Mouse (Mus musculus): ENCODE data around the gene Dmbt1. TPM values are rescaled to one million over a fixed set of nuclear protein-coding genes. Genes with fewer than 3 reads are reported as not detected.
"Not testable (repeated sequence)": the region's sequence is repeated elsewhere in the genome, so short reads cannot be mapped to it uniquely, and the experiment has no call there.

Gene Dmbt1
- polyA plus RNA-seq, 1 experiment from 2014 or later = not detected

GRCm38 (mm10) chr7:131004071-131004470, 27.8 kb upstream of the Dmbt1 start:
- 76% methylated on average over 5 of the region's 5 CpGs for WGBS
- no peak for ATAC-seq (ENCODE audit: insufficient number of reproducible peaks, low FRiP score)
- H3K27me3 ChIP-seq (replicated peaks) = no peaks in the 10 kb centered on the region
- no peak overlapping the region for H3K4me2 ChIP-seq
- no peak overlapping the region for H3K27ac ChIP-seq (ENCODE audit: poor library complexity, severe bottlenecking)
- H3K4me3 ChIP-seq = no peak overlapping the region
- H3K36me3 ChIP-seq = no peaks in the 10 kb centered on the region
- peaks cover 26% of the 10 kb centered on the region for H3K9me3 ChIP-seq (replicated peaks)
- no peak overlapping the region for H3K9ac ChIP-seq
- H3K4me1 ChIP-seq (replicated peaks) = no peaks in the 10 kb centered on the region

DNA sequence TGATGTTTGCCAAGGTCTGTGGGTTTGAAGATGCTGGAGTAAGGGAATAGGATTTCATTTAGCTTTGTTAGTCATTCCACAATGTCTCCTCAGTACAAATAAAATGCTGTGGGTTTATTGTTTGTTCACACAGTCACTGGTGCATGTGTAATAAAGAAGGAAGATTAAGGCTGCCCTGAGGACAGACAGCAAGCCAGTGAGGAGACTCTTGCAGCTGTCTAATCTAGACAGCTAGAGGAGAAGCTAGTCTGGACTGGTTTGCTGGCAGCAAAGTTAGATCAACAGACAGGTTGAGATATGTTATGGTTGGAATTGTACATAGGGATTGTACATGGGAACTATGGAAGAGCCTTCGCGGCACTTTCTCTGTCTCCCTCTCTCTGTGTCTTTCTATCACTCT, 24.6 kb upstream of the Dmbt1 start:
- Histone ChIP-seq H3K4me2 (no peak overlapping the region), H3K27me3 (replicated peaks) (no peaks in the 10 kb centered on the region), H3K27ac (ENCODE audit: poor library complexity, severe bottlenecking) (no peak overlapping the region), H3K9ac (no peak overlapping the region), H3K36me3 (no peaks in the 10 kb centered on the region), H3K4me3 (no peak overlapping the region), H3K9me3 (replicated peaks) (peaks cover 26% of the 10 kb centered on the region), H3K4me1 (replicated peaks) (no peaks in the 10 kb centered on the region)
- WGBS = 97% methylated on average over 2 of the region's 2 CpGs
- no peak for ATAC-seq (ENCODE audit: insufficient number of reproducible peaks, low FRiP score)

DNA sequence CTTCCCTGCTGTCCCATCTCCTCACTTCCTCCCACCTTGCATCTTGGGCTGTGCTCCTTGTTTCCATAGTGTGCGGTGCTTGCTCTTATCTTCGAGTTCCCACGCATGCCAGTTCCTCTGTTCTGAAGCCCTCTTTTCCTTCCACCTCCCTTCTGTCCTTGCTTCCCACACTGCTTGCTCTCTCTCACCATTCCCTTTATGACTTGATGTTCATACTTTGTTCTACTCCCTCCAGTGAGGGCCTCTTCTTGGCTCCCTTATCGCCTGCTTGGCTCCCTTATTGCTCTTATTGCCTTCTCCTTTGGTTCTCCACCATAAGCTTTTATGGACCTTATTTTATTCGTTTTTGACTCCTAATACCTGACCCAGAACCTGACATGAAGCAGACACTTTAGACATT, 22.7 kb upstream of the Dmbt1 start:
- H3K4me3 ChIP-seq = no peak overlapping the region
- WGBS = 69% methylated on average over 5 of the region's 5 CpGs
- no peak for ATAC-seq (ENCODE audit: insufficient number of reproducible peaks, low FRiP score)
- H3K4me1 ChIP-seq (replicated peaks) = no peaks in the 10 kb centered on the region
- H3K4me2 ChIP-seq = no peak overlapping the region
- H3K9ac ChIP-seq = no peak overlapping the region
- H3K27me3 ChIP-seq (replicated peaks) = no peaks in the 10 kb centered on the region
- H3K27ac ChIP-seq (ENCODE audit: poor library complexity, severe bottlenecking) = no peak overlapping the region
- H3K36me3 ChIP-seq = no peaks in the 10 kb centered on the region
- H3K9me3 ChIP-seq (replicated peaks) = peaks cover 26% of the 10 kb centered on the region

GRCm38 (mm10) chr7:131011901-131012300, 20.0 kb upstream of the Dmbt1 start:
- no peaks in the 10 kb centered on the region for H3K27me3 ChIP-seq (replicated peaks)
- 45% methylated on average over 1 of the region's 1 CpGs for WGBS

DNA sequence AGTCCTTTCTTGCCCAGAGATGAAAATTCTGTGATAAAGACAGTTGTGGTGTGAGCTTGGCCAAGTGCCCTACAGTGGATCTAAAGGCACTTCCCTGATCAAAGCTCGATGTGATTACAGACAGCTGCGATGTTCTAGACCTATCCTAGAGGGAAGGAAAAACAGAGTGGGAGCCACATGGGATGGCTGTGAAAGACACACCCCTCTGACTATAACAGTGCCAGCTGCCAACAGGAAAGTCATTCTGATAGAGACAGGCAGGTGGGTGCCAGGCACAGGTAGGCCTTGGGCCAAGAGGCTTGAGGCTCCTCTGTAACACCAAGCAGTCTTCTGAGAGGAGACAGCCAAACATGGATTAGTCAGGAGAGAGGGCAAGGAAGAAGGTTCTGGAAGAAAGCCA, 12.7 kb upstream of the Dmbt1 start:
- WGBS = 66% methylated on average over 2 of the region's 2 CpGs
- Histone ChIP-seq H3K27me3 (replicated peaks) (no peaks in the 10 kb centered on the region), H3K27ac (ENCODE audit: poor library complexity, severe bottlenecking) (no peak overlapping the region), H3K4me3 (no peak overlapping the region), H3K9ac (no peak overlapping the region), H3K4me1 (replicated peaks) (peaks cover 3% of the 10 kb centered on the region; the same call in 1 of the 2 replicates), H3K4me2 (no peak overlapping the region), H3K9me3 (replicated peaks) (peaks cover 5% of the 10 kb centered on the region; the same call in 1 of the 2 replicates), H3K36me3 (no peaks in the 10 kb centered on the region)
- ATAC-seq (ENCODE audit: insufficient number of reproducible peaks, low FRiP score) = no peak

More at GRCm38 (mm10) chr7:131011901-131012300, 20.0 kb upstream of the Dmbt1 start:
- Histone ChIP-seq H3K4me3 (no peak overlapping the region), H3K9ac (no peak overlapping the region), H3K4me1 (replicated peaks) (no peaks in the 10 kb centered on the region), H3K9me3 (replicated peaks) (peaks cover 10% of the 10 kb centered on the region; the same call in 1 of the 2 replicates), H3K36me3 (no peaks in the 10 kb centered on the region), H3K4me2 (no peak overlapping the region), H3K27ac (ENCODE audit: poor library complexity, severe bottlenecking) (no peak overlapping the region)
- no peak for ATAC-seq (ENCODE audit: insufficient number of reproducible peaks, low FRiP score)

DNA sequence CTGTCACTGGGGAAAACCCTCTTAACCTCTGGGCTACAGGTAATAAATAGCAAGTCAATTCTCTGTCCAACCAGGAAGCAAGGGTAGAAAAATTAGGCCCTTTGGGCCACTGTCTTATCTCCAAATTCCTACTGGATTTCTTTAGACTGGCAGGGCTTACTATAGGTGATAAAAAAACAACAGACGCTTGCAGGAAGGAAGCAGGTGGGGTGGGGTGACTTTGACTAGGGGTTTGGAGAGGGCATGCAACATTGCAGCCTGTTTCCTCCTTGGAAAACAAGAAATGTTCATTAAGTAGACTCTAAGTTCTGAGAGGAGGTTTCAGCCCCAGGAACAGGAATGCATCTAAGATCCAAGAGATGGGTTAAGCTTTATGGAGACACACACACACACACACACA, 7.0 kb upstream of the Dmbt1 start:
- no peak for ATAC-seq (ENCODE audit: insufficient number of reproducible peaks, low FRiP score)
- H3K27ac ChIP-seq (ENCODE audit: poor library complexity, severe bottlenecking) = no peak overlapping the region
- H3K9me3 ChIP-seq (replicated peaks) = no peaks in the 10 kb centered on the region
- WGBS = 17% methylated on average over 1 of the region's 1 CpGs
- H3K4me1 ChIP-seq (replicated peaks) = peaks cover 11% of the 10 kb centered on the region
- no peak overlapping the region for H3K4me2 ChIP-seq
- H3K9ac ChIP-seq = no peak overlapping the region
- H3K36me3 ChIP-seq = no peaks in the 10 kb centered on the region
- H3K27me3 ChIP-seq (replicated peaks) = no peaks in the 10 kb centered on the region
- no peak overlapping the region for H3K4me3 ChIP-seq

- Histone ChIP-seq H3K9me3 (replicated peaks) (no peaks in the 10 kb centered on the region), H3K4me2 (no peak overlapping the region), H3K9ac (no peak overlapping the region), H3K27ac (ENCODE audit: poor library complexity, severe bottlenecking) (no peak overlapping the region), H3K4me3 (no peak overlapping the region), H3K36me3 (no peaks in the 10 kb centered on the region), H3K27me3 (replicated peaks) (no peaks in the 10 kb centered on the region), H3K4me1 (replicated peaks) (peaks cover 11% of the 10 kb centered on the region)
- WGBS = 55% methylated on average over 1 of the region's 1 CpGs
- ATAC-seq (ENCODE audit: insufficient number of reproducible peaks, low FRiP score) = no peak
Observed at GRCm38 (mm10) chr7:131027557-131027956, 4.3 kb upstream of the Dmbt1 start.

- Histone ChIP-seq H3K27ac (ENCODE audit: poor library complexity, severe bottlenecking) (no peak overlapping the region), H3K4me3 (no peak overlapping the region), H3K36me3 (no peaks in the 10 kb centered on the region), H3K9me3 (replicated peaks) (no peaks in the 10 kb centered on the region), H3K9ac (no peak overlapping the region), H3K4me1 (replicated peaks) (peaks cover 19% of the 10 kb centered on the region), H3K27me3 (replicated peaks) (no peaks in the 10 kb centered on the region), H3K4me2 (no peak overlapping the region)
- ATAC-seq (ENCODE audit: insufficient number of reproducible peaks, low FRiP score) = no peak
- 42% methylated on average over 3 of the region's 3 CpGs for WGBS
Observed at GRCm38 (mm10) chr7:131036396-131036795, 4.5 kb downstream of the Dmbt1 start.

DNA sequence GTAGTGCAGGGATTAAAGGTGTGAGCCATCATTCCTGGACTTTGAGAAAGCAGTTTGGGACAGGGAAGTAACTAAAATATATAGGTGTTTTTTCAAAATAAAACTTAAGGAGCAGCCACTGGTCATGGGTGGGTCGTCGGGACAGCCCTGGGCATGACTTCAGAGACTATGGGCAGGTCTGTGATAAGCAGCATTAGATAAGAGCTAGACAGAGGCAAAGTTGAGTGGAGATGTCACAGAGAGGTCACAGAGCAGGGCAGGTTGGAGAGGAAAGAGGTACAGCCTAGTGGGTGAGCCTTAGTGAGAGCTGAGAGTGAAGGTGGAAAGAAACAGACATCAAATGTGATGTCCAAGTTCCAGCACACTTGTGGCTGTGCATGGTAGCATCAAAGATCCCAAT, 5.2 kb downstream of the Dmbt1 start:
- Histone ChIP-seq H3K9me3 (replicated peaks) (no peaks in the 10 kb centered on the region), H3K4me1 (replicated peaks) (peaks cover 19% of the 10 kb centered on the region), H3K27ac (ENCODE audit: poor library complexity, severe bottlenecking) (no peak overlapping the region), H3K9ac (no peak overlapping the region), H3K4me3 (no peak overlapping the region), H3K4me2 (no peak overlapping the region), H3K36me3 (no peaks in the 10 kb centered on the region), H3K27me3 (replicated peaks) (no peaks in the 10 kb centered on the region)
- ATAC-seq (ENCODE audit: insufficient number of reproducible peaks, low FRiP score) = no peak
- 23% methylated on average over 2 of the region's 2 CpGs for WGBS

GRCm38 (mm10) chr7:131040760-131041159, 8.9 kb downstream of the Dmbt1 start:
- ATAC-seq (ENCODE audit: insufficient number of reproducible peaks, low FRiP score); H3K4me3 ChIP-seq; H3K9ac ChIP-seq; H3K9me3 ChIP-seq (replicated peaks); H3K4me2 ChIP-seq; H3K27ac ChIP-seq (ENCODE audit: poor library complexity, severe bottlenecking); H3K36me3 ChIP-seq; H3K27me3 ChIP-seq (replicated peaks): not testable (repeated sequence)
- peaks cover 19% of the 10 kb centered on the region for H3K4me1 ChIP-seq (replicated peaks)
- WGBS = 75% methylated on average over 8 of the region's 8 CpGs

GRCm38 (mm10) chr7:131042657-131043056, 10.8 kb downstream of the Dmbt1 start:
- H3K9me3 ChIP-seq (replicated peaks) = no peaks in the 10 kb centered on the region

GRCm38 (mm10) chr7:131045258-131045835, 13.5 kb downstream of the Dmbt1 start:
- WGBS = 28% methylated on average over 3 of the region's 3 CpGs
- H3K9me3 ChIP-seq (replicated peaks); H3K9ac ChIP-seq; H3K27ac ChIP-seq (ENCODE audit: poor library complexity, severe bottlenecking); H3K4me3 ChIP-seq; H3K36me3 ChIP-seq; H3K4me2 ChIP-seq; H3K4me1 ChIP-seq (replicated peaks); H3K27me3 ChIP-seq (replicated peaks); ATAC-seq (ENCODE audit: insufficient number of reproducible peaks, low FRiP score): not testable (repeated sequence)

More at GRCm38 (mm10) chr7:131042657-131043056, 10.8 kb downstream of the Dmbt1 start:
- WGBS = 45% methylated on average over 1 of the region's 1 CpGs
- Histone ChIP-seq H3K4me1 (replicated peaks) (peaks cover 6% of the 10 kb centered on the region), H3K4me2 (no peak overlapping the region), H3K27ac (ENCODE audit: poor library complexity, severe bottlenecking) (no peak overlapping the region), H3K4me3 (no peak overlapping the region), H3K27me3 (replicated peaks) (no peaks in the 10 kb centered on the region; the same call in 1 of the 2 replicates), H3K9ac (no peak overlapping the region), H3K36me3 (no peaks in the 10 kb centered on the region)
- ATAC-seq (ENCODE audit: insufficient number of reproducible peaks, low FRiP score) = no peak
